ENCODE assay signal across 15 mouse cellular contexts in genomic region chr3:9481956-9482355, GRCm38 (mm10).
"Had no signal": no experiment of that assay in that cellular context is flagged by ENCODE, and none has a peak within 500 bp of the region (broad histone marks: within the 10 kb centered on the region; RNA-seq: fewer than 3 reads in every experiment).

No protein-coding gene starts in this region.

- H3K27ac ChIP-seq: kidney, embryonic 15.5 days; left cerebral cortex, adult 2 months; liver, embryonic 13.5 days; midbrain, embryonic 10.5 days; neural tube, embryonic 12.5 days; neural tube, embryonic 15.5 days had no signal

- H3K9me3 ChIP-seq: kidney, embryonic 15.5 days; liver, embryonic 13.5 days; midbrain, embryonic 10.5 days; neural tube, embryonic 12.5 days; neural tube, embryonic 15.5 days had no signal

- H3K36me3 ChIP-seq: kidney, embryonic 15.5 days; liver, embryonic 13.5 days; midbrain, embryonic 10.5 days; neural tube, embryonic 12.5 days; neural tube, embryonic 15.5 days had no signal

- DNase-seq: kidney, adult 11 months; layer of hippocampus, postnatal 36 days; liver, embryonic 13.5 days; lung, adult 2 months; midbrain, embryonic 14.5 days; right cerebral cortex, adult 18-20 months; right cerebral cortex, postnatal 14 days; right cerebral cortex, postnatal 4 days; thymus, adult 2 months; thymus, postnatal 14 days had no signal

- H3K4me1 ChIP-seq: kidney, embryonic 15.5 days; midbrain, embryonic 10.5 days; neural tube, embryonic 12.5 days had no signal

- H3K9ac ChIP-seq: kidney, embryonic 15.5 days; liver, embryonic 13.5 days; neural tube, embryonic 12.5 days; neural tube, embryonic 15.5 days had no signal

- H3K27me3 ChIP-seq: kidney, embryonic 15.5 days; liver, embryonic 13.5 days; neural tube, embryonic 12.5 days; neural tube, embryonic 15.5 days had no signal

- H3K4me3 ChIP-seq: kidney, embryonic 15.5 days; left cerebral cortex, adult 2 months; liver, embryonic 13.5 days; midbrain, embryonic 10.5 days; neural tube, embryonic 12.5 days; neural tube, embryonic 15.5 days had no signal

- H3K4me2 ChIP-seq: kidney, embryonic 15.5 days; liver, embryonic 13.5 days; neural tube, embryonic 12.5 days; neural tube, embryonic 15.5 days had no signal
